Mouse (Mus musculus): Measurements from ENCODE around the gene Shpk. TPM values are rescaled to one million over a fixed set of nuclear protein-coding genes. Genes with fewer than 3 reads are reported as not detected.

Shpk gene
- polyA plus RNA-seq (2015; fragmentation: Nextera tagmentation; extraction: Ambion mirVana), result 1.2 and 1.6 TPM in 2 replicates

DNA sequence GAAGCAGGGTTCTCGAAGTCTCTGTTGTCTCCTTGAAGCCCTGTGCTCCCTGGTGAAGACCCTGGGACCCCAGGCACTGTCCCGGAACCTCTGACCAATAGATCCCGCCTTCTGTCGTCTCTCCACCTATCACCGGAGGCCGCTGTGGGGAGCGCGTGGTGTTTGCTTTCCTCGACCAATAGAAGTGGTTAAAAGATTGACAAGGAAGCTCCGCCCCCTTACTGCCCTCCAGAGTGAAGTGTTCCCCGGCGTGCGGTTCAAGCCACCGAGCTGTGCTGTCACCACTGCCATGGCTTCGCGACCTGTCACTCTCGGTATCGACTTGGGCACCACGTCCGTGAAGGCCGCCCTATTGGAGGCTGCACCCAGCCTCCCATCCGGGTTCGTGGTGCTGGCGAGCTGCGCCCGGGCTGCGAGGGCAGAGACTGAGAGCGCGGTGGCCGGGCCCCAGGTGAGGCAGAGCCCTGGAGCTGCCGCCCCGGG is at the start of gene Shpk:
Shpk (plus strand) TSS at position 231 of the 483 bp plus-strand sequence.
- Histone ChIP-seq H3K9ac (replicated peaks) (peak within 1 kb of the TSS; percentile 61), H3K27ac (replicated peaks) (0 out of 2 replicates have a peak within 1 kb of the TSS, but pooled peaks have one; percentile 25), H3K9me3 (no peaks in the 10 kb centered on the region), H3K27me3 (no peaks in the 10 kb centered on the region), H3K4me1 (peaks cover 28% of the 10 kb centered on the region), H3K36me3 (peaks cover 6% of the 10 kb centered on the region; the same call in 1 of the 2 replicates), H3K4me3 (peak within 1 kb of the TSS; percentile 73), H3K4me2 (replicated peaks) (peak within 1 kb of the TSS; percentile 96)
- ATAC-seq (replicated peaks), result peak; percentile 97
- 1% methylated on average over 32 of the region's 32 CpGs for WGBS

DNA sequence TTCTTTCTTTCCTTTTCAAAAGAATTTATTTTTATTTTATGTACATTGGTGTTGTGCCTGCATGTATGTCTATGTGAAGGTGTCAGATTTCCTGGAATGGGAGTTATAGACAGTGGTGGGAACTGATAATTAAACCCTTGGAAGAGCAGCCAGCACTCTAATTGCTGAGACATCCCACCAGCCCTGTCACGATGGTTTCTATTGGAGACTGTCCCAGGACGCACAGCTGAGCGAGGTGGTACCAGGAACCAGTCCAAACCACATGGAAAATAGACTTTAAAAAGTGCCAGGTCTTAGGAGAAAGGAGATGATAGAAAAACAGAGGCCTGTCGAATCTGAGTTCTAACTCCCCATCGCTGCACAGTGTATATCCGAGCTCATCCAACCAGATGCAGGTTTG is 44.2 kb upstream of the Shpk start:
- Histone ChIP-seq H3K4me1 (peaks cover 1% of the 10 kb centered on the region), H3K36me3 (no peaks in the 10 kb centered on the region), H3K27ac (replicated peaks) (no peak overlapping the region), H3K4me3 (no peak overlapping the region), H3K9me3 (no peaks in the 10 kb centered on the region), H3K9ac (replicated peaks) (no peak overlapping the region), H3K27me3 (peaks cover 11% of the 10 kb centered on the region; the same call in 1 of the 2 replicates), H3K4me2 (replicated peaks) (no peak overlapping the region)
- no peak for ATAC-seq (replicated peaks)
- WGBS, result 58% methylated on average over 6 of the region's 6 CpGs

DNA sequence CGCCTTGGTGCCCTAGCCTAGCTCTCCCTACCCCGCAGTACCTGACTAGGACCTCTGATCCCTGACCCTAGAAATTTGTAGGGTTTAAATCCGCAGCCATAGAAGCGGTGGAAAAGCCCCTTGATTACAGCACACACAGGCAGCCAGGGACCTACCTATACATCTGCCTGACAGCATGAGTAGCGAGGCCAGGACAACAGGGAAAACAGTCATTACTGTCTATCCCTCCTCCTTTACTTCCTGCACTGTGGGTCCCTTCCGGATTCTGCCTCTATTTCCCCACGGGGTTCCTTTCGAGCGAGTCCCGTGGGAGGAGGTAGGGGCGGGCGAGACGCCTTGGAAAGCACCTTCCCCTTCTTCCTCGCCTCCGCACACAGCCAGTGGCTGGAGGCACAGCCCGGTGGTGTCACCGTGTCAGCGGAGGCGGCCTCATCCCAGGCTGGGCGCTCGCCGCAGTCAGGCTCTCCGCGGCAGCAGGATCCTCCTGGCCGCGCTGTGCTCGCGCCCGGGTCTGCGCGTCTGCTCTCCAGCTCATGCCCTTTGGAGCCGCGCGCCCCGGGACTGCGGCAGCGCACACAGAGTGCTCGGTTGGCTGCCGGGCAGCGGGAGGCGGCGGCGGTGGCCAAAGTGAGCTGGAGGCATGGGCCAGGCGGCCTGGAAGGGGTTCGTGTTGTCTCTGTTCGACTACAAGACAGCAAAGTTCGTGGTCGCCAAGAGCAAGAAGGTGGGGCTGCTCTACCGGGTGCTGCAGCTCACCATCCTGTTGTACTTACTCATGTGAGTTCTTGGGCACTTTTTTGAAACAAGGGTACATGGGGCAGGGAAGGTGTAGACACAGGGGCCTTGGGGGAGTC is 39.1 kb upstream of the Shpk start, which contains the start of gene P2rx5:
P2rx5 (plus strand) TSS at position 465 of the 854 bp plus-strand sequence.
- Histone ChIP-seq H3K9ac (replicated peaks) (peak within 1 kb of the TSS; percentile 39), H3K36me3 (no peaks in the 10 kb centered on the region), H3K9me3 (no peaks in the 10 kb centered on the region), H3K4me1 (peaks cover 9% of the 10 kb centered on the region), H3K27ac (replicated peaks) (no peak within 1 kb of the TSS), H3K4me3 (peak within 1 kb of the TSS; percentile 36), H3K4me2 (replicated peaks) (peak within 1 kb of the TSS; percentile 57), H3K27me3 (peaks cover 23% of the 10 kb centered on the region; the same call in 1 of the 2 replicates)
- WGBS, result 3% methylated on average over 49 of the region's 49 CpGs
- ATAC-seq (replicated peaks), result no peak

DNA sequence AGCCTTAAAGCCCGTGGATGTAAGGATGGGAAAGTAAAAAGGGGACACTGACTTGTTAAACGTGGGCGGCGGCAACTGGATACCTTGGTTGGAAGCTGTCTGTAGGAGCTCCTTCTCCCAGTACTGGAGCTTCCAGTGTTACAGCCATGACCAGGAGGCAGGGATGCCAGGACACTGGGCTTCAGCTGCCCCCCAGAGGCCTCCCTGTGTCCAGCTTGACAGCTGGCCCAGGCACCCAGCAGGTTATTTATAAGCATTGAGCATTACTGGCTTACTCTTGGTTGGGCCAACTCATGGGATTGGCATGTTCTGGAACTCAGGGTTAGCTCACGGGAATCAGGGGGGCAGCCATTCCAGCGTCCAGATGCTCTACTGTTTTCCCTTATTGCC is 38.5 kb upstream of the Shpk start:
- ATAC-seq (replicated peaks), result no peak
- peak overlapping the region; percentile 57; the same call in 1 of the 2 replicates for H3K4me2 ChIP-seq (replicated peaks)
- no peaks in the 10 kb centered on the region for H3K36me3 ChIP-seq
- H3K4me1 ChIP-seq, result peaks cover 9% of the 10 kb centered on the region
- H3K9me3 ChIP-seq, result no peaks in the 10 kb centered on the region
- peak overlapping the region; percentile 39 for H3K9ac ChIP-seq (replicated peaks)
- WGBS, result 24% methylated on average over 6 of the region's 6 CpGs
- peaks cover 23% of the 10 kb centered on the region; the same call in 1 of the 2 replicates for H3K27me3 ChIP-seq
- no peak overlapping the region for H3K27ac ChIP-seq (replicated peaks)
- peak overlapping the region; percentile 36 for H3K4me3 ChIP-seq

DNA sequence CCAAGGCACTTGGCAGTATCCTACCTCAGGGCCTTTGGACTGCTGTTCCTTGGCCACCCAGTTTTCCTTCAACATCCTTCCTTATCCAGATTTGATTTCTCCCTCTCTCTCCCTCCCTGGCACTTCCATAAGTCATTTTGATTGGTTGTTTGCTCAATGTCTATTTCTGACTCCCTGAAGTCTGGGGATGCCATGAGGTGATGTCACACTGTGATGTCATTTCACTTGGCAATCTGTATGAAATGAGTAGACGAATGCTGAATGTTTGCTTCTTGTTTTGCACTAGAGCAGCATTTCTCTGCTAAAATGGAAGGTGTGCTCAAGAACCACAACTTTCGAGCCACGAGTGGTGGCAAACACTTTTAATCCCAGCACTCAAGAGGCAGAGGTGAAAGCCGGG is 37.6 kb upstream of the Shpk start:
- H3K4me3 ChIP-seq, result no peak overlapping the region
- ATAC-seq (replicated peaks), result no peak
- H3K27me3 ChIP-seq, result peaks cover 23% of the 10 kb centered on the region; the same call in 1 of the 2 replicates
- WGBS, result 81% methylated on average over 4 of the region's 4 CpGs
- H3K4me2 ChIP-seq (replicated peaks), result no peak overlapping the region
- H3K36me3 ChIP-seq, result no peaks in the 10 kb centered on the region
- no peak overlapping the region for H3K27ac ChIP-seq (replicated peaks)
- H3K9ac ChIP-seq (replicated peaks), result no peak overlapping the region
- no peaks in the 10 kb centered on the region for H3K9me3 ChIP-seq
- H3K4me1 ChIP-seq, result peaks cover 9% of the 10 kb centered on the region

DNA sequence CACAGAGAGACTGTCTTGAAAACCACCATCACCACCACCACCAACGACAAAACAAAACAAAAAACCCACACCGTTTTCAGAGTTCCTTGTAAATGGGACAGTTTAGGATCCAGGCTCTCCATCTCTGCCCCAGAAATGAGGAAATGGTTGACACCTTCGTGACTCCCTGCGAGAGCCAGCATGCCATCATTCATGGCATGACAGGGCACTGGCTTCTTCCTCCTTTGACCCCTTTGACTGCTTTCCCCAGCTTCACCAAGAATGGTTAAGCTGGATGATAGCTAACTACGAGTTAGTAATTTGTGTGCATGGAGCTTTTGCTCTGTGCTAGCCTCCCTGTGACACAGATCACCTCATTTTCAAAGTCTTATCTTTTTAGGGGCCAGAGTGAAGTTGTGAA is 37.0 kb upstream of the Shpk start:
- no peak overlapping the region for H3K4me2 ChIP-seq (replicated peaks)
- no peak for ATAC-seq (replicated peaks)
- no peak overlapping the region for H3K4me3 ChIP-seq
- H3K36me3 ChIP-seq, result no peaks in the 10 kb centered on the region
- no peak overlapping the region for H3K9ac ChIP-seq (replicated peaks)
- H3K27me3 ChIP-seq, result peaks cover 23% of the 10 kb centered on the region; the same call in 1 of the 2 replicates
- peaks cover 9% of the 10 kb centered on the region for H3K4me1 ChIP-seq
- 85% methylated on average over 5 of the region's 5 CpGs for WGBS
- no peak overlapping the region for H3K27ac ChIP-seq (replicated peaks)
- H3K9me3 ChIP-seq, result no peaks in the 10 kb centered on the region

DNA sequence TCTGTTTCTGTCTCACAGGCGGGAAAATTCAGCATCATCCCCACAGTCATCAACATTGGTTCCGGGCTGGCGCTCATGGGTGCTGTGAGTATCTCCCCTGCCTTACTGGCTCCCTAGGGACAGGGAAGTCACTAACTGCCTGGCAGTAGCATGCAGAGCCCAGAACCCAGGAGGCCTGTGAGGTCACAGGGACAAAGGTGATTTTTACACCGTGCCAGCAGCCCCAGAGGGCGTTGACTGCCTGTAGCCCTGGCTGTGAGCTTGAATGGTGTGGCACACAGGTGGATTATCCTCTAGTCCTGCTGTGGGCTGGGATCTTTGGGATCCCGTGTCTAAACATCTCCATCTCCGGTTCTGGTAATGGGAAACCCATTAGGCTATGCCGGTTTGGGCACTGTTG is 31.2 kb upstream of the Shpk start:
- WGBS, result 84% methylated on average over 8 of the region's 8 CpGs
- Histone ChIP-seq H3K27ac (replicated peaks) (no peak overlapping the region), H3K4me3 (no peak overlapping the region), H3K4me1 (no peaks in the 10 kb centered on the region), H3K9me3 (no peaks in the 10 kb centered on the region), H3K9ac (replicated peaks) (no peak overlapping the region), H3K4me2 (replicated peaks) (no peak overlapping the region), H3K36me3 (no peaks in the 10 kb centered on the region), H3K27me3 (no peaks in the 10 kb centered on the region)
- ATAC-seq (replicated peaks), result no peak

DNA sequence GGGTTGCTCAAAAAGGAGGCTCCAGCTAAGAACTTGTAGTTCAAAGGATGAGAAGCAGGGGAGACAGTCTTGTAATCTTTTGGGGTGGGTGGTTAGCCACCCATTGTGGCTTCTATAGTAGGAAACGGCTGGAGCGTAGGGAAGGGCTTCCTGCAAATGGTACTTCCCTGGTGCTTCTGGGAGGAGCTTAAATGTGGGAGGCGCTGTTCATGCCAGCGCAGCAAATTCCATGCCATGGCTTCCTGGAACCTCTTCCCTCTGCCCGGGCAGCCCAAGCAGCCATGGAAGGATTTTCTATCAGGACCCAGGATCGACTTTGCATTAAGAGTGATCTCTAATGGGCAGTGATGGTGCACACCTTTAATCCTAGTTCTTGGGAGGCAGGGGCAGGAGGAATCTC is 30.7 kb upstream of the Shpk start:
- Histone ChIP-seq H3K4me3 (no peak overlapping the region), H3K36me3 (0 out of 2 replicates have a peak, but pooled peaks cover 3% of the 10 kb centered on the region), H3K9me3 (no peaks in the 10 kb centered on the region), H3K27me3 (no peaks in the 10 kb centered on the region), H3K27ac (replicated peaks) (no peak overlapping the region), H3K4me1 (no peaks in the 10 kb centered on the region), H3K4me2 (replicated peaks) (no peak overlapping the region), H3K9ac (replicated peaks) (no peak overlapping the region)
- no peak for ATAC-seq (replicated peaks)
- WGBS, result 80% methylated on average over 6 of the region's 6 CpGs

DNA sequence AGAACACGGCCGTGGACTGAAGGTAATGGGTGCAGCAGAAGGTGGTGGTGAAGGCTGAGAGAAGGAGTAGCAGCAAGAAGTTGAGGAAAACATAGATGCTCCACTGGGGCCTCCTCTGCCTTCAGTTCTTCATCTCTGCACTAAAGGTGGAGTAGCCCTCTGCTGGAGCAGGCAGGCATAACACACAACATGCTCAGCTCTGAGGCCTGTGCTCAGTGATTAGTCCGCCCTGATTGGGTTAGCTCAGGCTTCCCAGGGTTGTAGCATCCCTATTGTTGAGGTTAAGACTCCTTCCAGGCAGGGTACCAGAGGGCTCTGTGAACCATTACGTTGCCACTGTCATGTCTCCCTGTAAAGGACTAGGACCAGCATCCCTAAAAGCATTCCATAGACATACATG is 30.0 kb upstream of the Shpk start:
- 0 out of 2 replicates have a peak, but pooled peaks cover 4% of the 10 kb centered on the region for H3K36me3 ChIP-seq
- no peak overlapping the region for H3K4me3 ChIP-seq
- H3K4me1 ChIP-seq, result no peaks in the 10 kb centered on the region
- H3K27me3 ChIP-seq, result no peaks in the 10 kb centered on the region
- no peak overlapping the region for H3K27ac ChIP-seq (replicated peaks)
- WGBS, result 44% methylated on average over 4 of the region's 4 CpGs
- no peaks in the 10 kb centered on the region for H3K9me3 ChIP-seq
- no peak for ATAC-seq (replicated peaks)
- H3K9ac ChIP-seq (replicated peaks), result no peak overlapping the region
- no peak overlapping the region for H3K4me2 ChIP-seq (replicated peaks)

DNA sequence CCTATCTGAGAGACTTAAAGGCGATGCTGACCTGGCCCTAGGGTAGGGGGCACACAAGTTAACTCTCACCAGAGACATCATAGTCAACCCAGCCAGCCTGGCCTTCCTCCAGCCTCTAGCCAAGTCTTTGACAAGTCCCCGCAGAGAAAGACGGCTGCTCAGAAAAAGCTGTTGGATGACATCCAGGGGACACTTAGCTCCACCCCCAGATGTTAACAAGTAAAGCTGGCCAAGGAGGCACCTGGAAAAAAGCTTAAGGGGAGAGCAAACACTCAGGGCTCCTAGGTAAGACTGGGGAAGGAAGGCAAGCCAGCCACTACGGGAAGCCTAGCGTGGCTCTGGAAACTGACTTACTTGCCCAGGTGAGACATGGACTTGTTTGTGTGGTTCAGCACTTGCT is 27.1 kb upstream of the Shpk start:
- Histone ChIP-seq H3K4me2 (replicated peaks) (no peak overlapping the region), H3K4me3 (no peak overlapping the region), H3K27ac (replicated peaks) (no peak overlapping the region), H3K9ac (replicated peaks) (no peak overlapping the region), H3K4me1 (peaks cover 15% of the 10 kb centered on the region), H3K36me3 (peaks cover 4% of the 10 kb centered on the region; the same call in 1 of the 2 replicates), H3K9me3 (no peaks in the 10 kb centered on the region), H3K27me3 (no peaks in the 10 kb centered on the region)
- no peak for ATAC-seq (replicated peaks)
- 65% methylated on average over 5 of the region's 5 CpGs for WGBS

DNA sequence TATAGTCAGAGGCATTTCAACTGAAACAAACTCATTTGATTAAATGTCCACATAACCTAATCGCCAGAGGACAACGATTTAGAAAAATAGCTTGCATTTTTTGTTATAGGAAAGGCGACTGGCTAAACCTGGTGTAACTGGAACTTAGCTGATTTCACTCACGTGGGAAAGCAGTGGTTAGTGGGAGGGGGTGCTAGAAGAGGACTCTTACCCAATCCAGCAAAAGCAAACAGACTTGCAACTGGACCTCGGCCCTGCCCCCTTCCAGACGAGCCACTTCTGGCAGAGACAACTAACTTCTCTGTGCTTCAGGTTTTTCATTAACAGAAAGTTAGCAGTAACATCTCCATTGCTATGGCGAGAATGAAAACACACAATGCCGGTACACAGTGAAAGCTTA is 23.6 kb upstream of the Shpk start:
- no peak overlapping the region for H3K27ac ChIP-seq (replicated peaks)
- H3K36me3 ChIP-seq, result peaks cover 6% of the 10 kb centered on the region; the same call in 1 of the 2 replicates
- H3K4me3 ChIP-seq, result peak overlapping the region; percentile 69
- H3K9me3 ChIP-seq, result no peaks in the 10 kb centered on the region
- H3K4me1 ChIP-seq, result peaks cover 34% of the 10 kb centered on the region
- no peak for ATAC-seq (replicated peaks)
- H3K4me2 ChIP-seq (replicated peaks), result peak overlapping the region; percentile 62
- 56% methylated on average over 8 of the region's 8 CpGs for WGBS
- no peaks in the 10 kb centered on the region for H3K27me3 ChIP-seq
- 0 out of 2 replicates have a peak overlapping the region, but pooled peaks have one; percentile 69 for H3K9ac ChIP-seq (replicated peaks)

DNA sequence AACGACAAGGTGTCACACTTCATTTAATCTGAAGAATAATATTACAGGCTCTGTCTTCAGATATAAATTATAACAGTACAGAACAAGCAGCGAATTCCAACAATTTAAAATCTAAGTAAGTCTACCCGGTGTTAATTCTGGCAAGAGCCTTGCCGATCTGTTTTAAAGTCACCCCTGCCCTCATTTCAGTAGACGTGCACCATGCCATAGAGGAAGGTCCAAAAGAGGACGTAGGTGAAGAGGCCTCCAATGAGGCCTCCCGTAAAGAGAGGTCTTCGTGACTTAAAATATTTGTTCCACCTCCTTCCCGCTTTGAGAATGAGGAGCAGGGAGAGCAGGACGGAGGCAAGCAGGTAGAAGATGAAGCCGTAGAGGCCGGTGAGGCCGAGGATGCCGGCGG is 23.1 kb upstream of the Shpk start:
- H3K9ac ChIP-seq (replicated peaks), result peak overlapping the region; percentile 69
- peak overlapping the region; percentile 62 for H3K4me2 ChIP-seq (replicated peaks)
- no peaks in the 10 kb centered on the region for H3K27me3 ChIP-seq
- H3K36me3 ChIP-seq, result peaks cover 7% of the 10 kb centered on the region; the same call in 1 of the 2 replicates
- no peaks in the 10 kb centered on the region for H3K9me3 ChIP-seq
- peaks cover 34% of the 10 kb centered on the region for H3K4me1 ChIP-seq
- peak overlapping the region; percentile 85 for H3K27ac ChIP-seq (replicated peaks)
- H3K4me3 ChIP-seq, result peak overlapping the region; percentile 69
- ATAC-seq (replicated peaks), result no peak
- under 1% methylated on average over 15 of the region's 15 CpGs for WGBS
